Mouse (Mus musculus): ENCODE results near the gene Eya3.

- TF ChIP-seq EP300 (IDR thresholded peaks at IDR 0.05; ENCODE audit: low read depth) (no peak), CTCF (IDR thresholded peaks at IDR 0.05; ENCODE audit: low read depth) (no peak)
These were observed 39.0 kb upstream of the Eya3 start for GRCm38 (mm10) chr4:132599764-132600163.

Data from liver, embryonic 14.5 days (tissue).